9 mouse cellular contexts compared by ENCODE assay signal in the genomic region with DNA sequence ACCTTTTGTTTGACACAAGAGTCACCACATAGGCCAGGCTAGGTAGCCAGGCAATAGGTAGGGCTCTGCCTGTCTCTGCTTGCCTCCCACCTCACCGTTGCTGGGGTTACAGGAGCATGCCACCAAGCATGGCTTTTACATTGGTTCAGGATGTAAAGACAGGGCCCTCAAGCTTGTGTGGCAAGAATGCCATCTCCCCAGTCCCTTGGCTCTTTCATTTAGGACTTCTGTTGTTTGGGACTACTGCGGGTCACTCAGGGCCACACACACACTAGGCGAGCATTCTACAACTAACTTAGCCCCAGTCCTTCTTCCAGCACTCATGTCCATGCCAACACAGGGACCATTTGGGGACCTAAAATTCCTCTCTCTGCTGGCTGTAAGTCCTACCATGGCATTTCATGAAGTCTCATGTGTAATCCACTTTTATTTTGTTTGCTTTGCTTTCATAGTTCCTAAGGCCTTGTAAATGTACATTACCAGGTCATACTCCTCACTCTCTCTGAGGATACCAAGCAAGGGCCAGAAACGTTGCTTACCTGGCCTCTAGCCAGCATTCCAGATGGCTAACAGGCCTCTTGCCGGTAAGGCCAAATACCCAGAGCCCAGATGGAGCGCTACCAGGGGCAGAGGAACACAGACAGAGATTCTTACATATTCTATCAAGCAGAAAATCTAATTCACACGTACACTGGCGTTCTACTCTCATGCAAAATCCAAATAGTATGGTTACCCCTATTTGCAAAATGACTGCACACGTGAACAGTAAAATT. TPM values are rescaled to one million over a fixed set of nuclear protein-coding genes. Genes with fewer than 3 reads are reported as not detected.
DNase-seq lines count a peak whose midpoint lies in the region; ATAC-seq and TF ChIP-seq lines count a peak whose summit lies in the region.
"Had no signal": no experiment of that assay in that cellular context is flagged by ENCODE, and none has a peak within 500 bp of the region (broad histone marks: within the 10 kb centered on the region; RNA-seq: fewer than 3 reads in every experiment).

No protein-coding gene starts in this region.

- no peak for ATAC-seq in limb, embryonic 14.5 days (ENCODE audit: low FRiP score, low read depth)
- ATAC-seq in frontal cortex, adult (ENCODE audit: low TSS enrichment), result no peak

- no peaks in the 10 kb centered on the region for H3K36me3 ChIP-seq in limb, embryonic 14.5 days (ENCODE audit: control insufficient read depth, insufficient read depth, low read length)
- H3K36me3 ChIP-seq: liver, embryonic 13.5 days had no signal

- WGBS in limb, embryonic 14.5 days, result 36% methylated on average over 9 of the region's 9 CpGs

- H3K4me1 ChIP-seq in limb, embryonic 14.5 days (ENCODE audit: control insufficient read depth, insufficient read depth, low read length), result peaks cover 39% of the 10 kb centered on the region
- H3K4me1 ChIP-seq: liver, embryonic 13.5 days had no signal

- H3K4me2 ChIP-seq in limb, embryonic 14.5 days (replicated peaks; ENCODE audit: low read depth, low read length, severe bottlenecking), result 0 out of 2 replicates have a peak overlapping the region, but pooled peaks have one; percentile 9
- H3K4me2 ChIP-seq: liver, embryonic 13.5 days had no signal

- H3K27ac ChIP-seq in limb, embryonic 14.5 days (replicated peaks; ENCODE audit: low read depth, low read length), result peak overlapping the region; percentile 11; the same call in 1 of the 2 replicates
- H3K27ac ChIP-seq: liver, embryonic 13.5 days had no signal

- peak; percentile 3 for DNase-seq in kidney, adult 11 months
- DNase-seq in kidney, postnatal 4 days, result no peak
- DNase-seq in cerebellum, adult 18-20 months, result peak; percentile 94 to 95
- DNase-seq in gastrocnemius, adult 18-20 months (ENCODE audit: low spot score), result peak; percentile 31
- peak; percentile 37 for DNase-seq in limb, embryonic 14.5 days (ENCODE audit: low spot score)
- DNase-seq in embryo, embryonic 10.5 days (ENCODE audit: low spot score), result no peak
- DNase-seq in layer of hippocampus, adult 9-11 months, result no peak
- DNase-seq: liver, embryonic 13.5 days had no signal

- no peaks in the 10 kb centered on the region for H3K27me3 ChIP-seq in limb, embryonic 14.5 days (ENCODE audit: control insufficient read depth, insufficient read depth, low read length)
- H3K27me3 ChIP-seq: liver, embryonic 13.5 days had no signal

- H3K4me3 ChIP-seq in limb, embryonic 14.5 days (replicated peaks; ENCODE audit: low read length), result no peak overlapping the region
- H3K4me3 ChIP-seq: liver, embryonic 13.5 days had no signal

- H3K9me3 ChIP-seq in limb, embryonic 14.5 days (ENCODE audit: control insufficient read depth, low read length), result no peaks in the 10 kb centered on the region
- H3K9me3 ChIP-seq: liver, embryonic 13.5 days had no signal

- no peak for TF ChIP-seq POLR2A in limb, embryonic 14.5 days (IDR thresholded peaks at IDR 0.05; ENCODE audit: borderline replicate concordance, extremely low read depth, insufficient read depth, insufficient read length)

- H3K9ac ChIP-seq in limb, embryonic 14.5 days (ENCODE audit: low read depth, low read length, severe bottlenecking), result no peak overlapping the region
- H3K9ac ChIP-seq: liver, embryonic 13.5 days had no signal

RNA-seq across cellular contexts. Expression of a gene that starts 52.2 kb away (rescaled TPM):
- total RNA-seq in gastrocnemius, adult 18-20 months (2021), result 10 to 100 TPM; 51.1 to 51.7 TPM
- polyA plus RNA-seq in limb, embryonic 14.5 days (2012; rRNA removed), result 15.3 and 15.5 TPM in 2 replicates
- 25.8 and 29.6 TPM in 2 replicates for polyA plus RNA-seq in limb, embryonic 14.5 days (2014; fragmentation: Nextera tagmentation; extraction: Ambion mirVana)

Comparison
In these comparisons a context has a peak if more than half of its experiments do, and no peak if none do; other contexts are left out.
1. DNase-seq: peak in kidney, adult 11 months (single experiment), cerebellum, adult 18-20 months (2 of 2), gastrocnemius, adult 18-20 months (single experiment) and limb, embryonic 14.5 days (single experiment); none in kidney, postnatal 4 days (0 of 2), embryo, embryonic 10.5 days (single experiment) and layer of hippocampus, adult 9-11 months (single experiment).